Mouse (Mus musculus): Measurements from ENCODE around the gene Tmem145. TPM values are rescaled to one million over a fixed set of nuclear protein-coding genes. Genes with fewer than 3 reads are reported as not detected.

Gene Tmem145
- polyA plus RNA-seq, 1 experiment = 0.28 TPM

- Histone ChIP-seq H3K27me3 (replicated peaks; ENCODE audit: control insufficient read depth, insufficient read depth, low read length) (no peaks in the 10 kb centered on the region), H3K36me3 (ENCODE audit: control insufficient read depth, insufficient read depth, low read length) (no peaks in the 10 kb centered on the region), H3K4me3 (ENCODE audit: insufficient read depth, low read depth, low read length) (no peak overlapping the region), H3K27ac (ENCODE audit: insufficient read depth, low read depth, low read length) (no peak overlapping the region), H3K4me1 (ENCODE audit: control insufficient read depth, insufficient read depth, low read length) (no peaks in the 10 kb centered on the region)
- no peak for DNase-seq
- WGBS = 2% methylated on average over 2 of the region's 2 CpGs
- TF ChIP-seq CTCF (conservative IDR thresholded peaks at IDR 0.05; ENCODE audit: insufficient read depth, insufficient read length, low read depth, low read length) = no peak
- TF ChIP-seq POLR2A (IDR thresholded peaks at IDR 0.05; ENCODE audit: low read depth, low read length) = no peak
Measured at GRCm38 (mm10) chr7:25305481-25305880, 425 bp upstream of the Tmem145 start.

- Histone ChIP-seq H3K4me3 (ENCODE audit: insufficient read depth, low read depth, low read length) (no peak overlapping the region), H3K27me3 (replicated peaks; ENCODE audit: control insufficient read depth, insufficient read depth, low read length) (no peaks in the 10 kb centered on the region), H3K4me1 (ENCODE audit: control insufficient read depth, insufficient read depth, low read length) (peaks cover 2% of the 10 kb centered on the region; the same call in 1 of the 2 replicates), H3K27ac (ENCODE audit: insufficient read depth, low read depth, low read length) (no peak overlapping the region), H3K36me3 (ENCODE audit: control insufficient read depth, insufficient read depth, low read length) (no peaks in the 10 kb centered on the region)
- 42% methylated on average over 2 of the region's 2 CpGs for WGBS
- no peak for DNase-seq
- no peak for TF ChIP-seq CTCF (conservative IDR thresholded peaks at IDR 0.05; ENCODE audit: insufficient read depth, insufficient read length, low read depth, low read length)
- TF ChIP-seq POLR2A (IDR thresholded peaks at IDR 0.05; ENCODE audit: low read depth, low read length) = no peak
Measured at GRCm38 (mm10) chr7:25306614-25306996, 699 bp downstream of the Tmem145 start.

GRCm38 (mm10) chr7:25308702-25309318, 2.9 kb downstream of the Tmem145 start:
- 52% methylated on average over 17 of the region's 17 CpGs for WGBS
- no peak for DNase-seq
- no peaks in the 10 kb centered on the region for H3K27me3 ChIP-seq (replicated peaks; ENCODE audit: control insufficient read depth, insufficient read depth, low read length)

GRCm38 (mm10) chr7:25309425-25309824, 3.5 kb downstream of the Tmem145 start:
- 89% methylated on average over 9 of the region's 9 CpGs for WGBS
- H3K4me3 ChIP-seq (ENCODE audit: insufficient read depth, low read depth, low read length) = no peak overlapping the region
- no peak for TF ChIP-seq CTCF (conservative IDR thresholded peaks at IDR 0.05; ENCODE audit: insufficient read depth, insufficient read length, low read depth, low read length)
- TF ChIP-seq POLR2A (IDR thresholded peaks at IDR 0.05; ENCODE audit: low read depth, low read length) = no peak
- H3K27me3 ChIP-seq (replicated peaks; ENCODE audit: control insufficient read depth, insufficient read depth, low read length) = no peaks in the 10 kb centered on the region
- H3K4me1 ChIP-seq (ENCODE audit: control insufficient read depth, insufficient read depth, low read length) = peaks cover 2% of the 10 kb centered on the region; the same call in 1 of the 2 replicates
- no peak for DNase-seq
- H3K36me3 ChIP-seq (ENCODE audit: control insufficient read depth, insufficient read depth, low read length) = no peaks in the 10 kb centered on the region
- no peak overlapping the region for H3K27ac ChIP-seq (ENCODE audit: insufficient read depth, low read depth, low read length)

More at GRCm38 (mm10) chr7:25308702-25309318, 2.9 kb downstream of the Tmem145 start:
- Histone ChIP-seq H3K27ac (ENCODE audit: insufficient read depth, low read depth, low read length) (no peak overlapping the region), H3K36me3 (ENCODE audit: control insufficient read depth, insufficient read depth, low read length) (no peaks in the 10 kb centered on the region), H3K4me3 (ENCODE audit: insufficient read depth, low read depth, low read length) (no peak overlapping the region), H3K4me1 (ENCODE audit: control insufficient read depth, insufficient read depth, low read length) (peaks cover 2% of the 10 kb centered on the region; the same call in 1 of the 2 replicates)
- no peak for TF ChIP-seq POLR2A (IDR thresholded peaks at IDR 0.05; ENCODE audit: low read depth, low read length)
- no peak for TF ChIP-seq CTCF (conservative IDR thresholded peaks at IDR 0.05; ENCODE audit: insufficient read depth, insufficient read length, low read depth, low read length)

- Histone ChIP-seq H3K27me3 (replicated peaks; ENCODE audit: control insufficient read depth, insufficient read depth, low read length) (peaks cover 8% of the 10 kb centered on the region), H3K27ac (ENCODE audit: insufficient read depth, low read depth, low read length) (no peak overlapping the region), H3K4me3 (ENCODE audit: insufficient read depth, low read depth, low read length) (no peak overlapping the region), H3K4me1 (ENCODE audit: control insufficient read depth, insufficient read depth, low read length) (peaks cover 5% of the 10 kb centered on the region; the same call in 1 of the 2 replicates), H3K36me3 (ENCODE audit: control insufficient read depth, insufficient read depth, low read length) (no peaks in the 10 kb centered on the region)
- WGBS = 83% methylated on average over 11 of the region's 11 CpGs
- no peak for DNase-seq
- no peak for TF ChIP-seq POLR2A (IDR thresholded peaks at IDR 0.05; ENCODE audit: low read depth, low read length)
- no peak for TF ChIP-seq CTCF (conservative IDR thresholded peaks at IDR 0.05; ENCODE audit: insufficient read depth, insufficient read length, low read depth, low read length)
Measured at GRCm38 (mm10) chr7:25311193-25311592, 5.3 kb downstream of the Tmem145 start.

GRCm38 (mm10) chr7:25313325-25313724, 7.4 kb downstream of the Tmem145 start:
- peaks cover 8% of the 10 kb centered on the region for H3K27me3 ChIP-seq (replicated peaks; ENCODE audit: control insufficient read depth, insufficient read depth, low read length)
- peaks cover 5% of the 10 kb centered on the region; the same call in 1 of the 2 replicates for H3K4me1 ChIP-seq (ENCODE audit: control insufficient read depth, insufficient read depth, low read length)
- no peaks in the 10 kb centered on the region for H3K36me3 ChIP-seq (ENCODE audit: control insufficient read depth, insufficient read depth, low read length)
- 44% methylated on average over 7 of the region's 7 CpGs for WGBS
- no peak for TF ChIP-seq CTCF (conservative IDR thresholded peaks at IDR 0.05; ENCODE audit: insufficient read depth, insufficient read length, low read depth, low read length)
- no peak for TF ChIP-seq POLR2A (IDR thresholded peaks at IDR 0.05; ENCODE audit: low read depth, low read length)
- H3K4me3 ChIP-seq (ENCODE audit: insufficient read depth, low read depth, low read length) = no peak overlapping the region
- H3K27ac ChIP-seq (ENCODE audit: insufficient read depth, low read depth, low read length) = no peak overlapping the region
- no peak for DNase-seq

GRCm38 (mm10) chr7:25314606-25315305, 8.8 kb downstream of the Tmem145 start:
- DNase-seq = no peak
- H3K27ac ChIP-seq (ENCODE audit: insufficient read depth, low read depth, low read length) = no peak overlapping the region
- TF ChIP-seq POLR2A (IDR thresholded peaks at IDR 0.05; ENCODE audit: low read depth, low read length) (no peak), CTCF (conservative IDR thresholded peaks at IDR 0.05; ENCODE audit: insufficient read depth, insufficient read length, low read depth, low read length) (no peak)
- no peaks in the 10 kb centered on the region for H3K36me3 ChIP-seq (ENCODE audit: control insufficient read depth, insufficient read depth, low read length)
- 11% methylated on average over 51 of the region's 51 CpGs for WGBS
- peaks cover 8% of the 10 kb centered on the region for H3K27me3 ChIP-seq (replicated peaks; ENCODE audit: control insufficient read depth, insufficient read depth, low read length)
- H3K4me3 ChIP-seq (ENCODE audit: insufficient read depth, low read depth, low read length) = peak overlapping the region; percentile 12; the same call in 1 of the 2 replicates
- peaks cover 5% of the 10 kb centered on the region; the same call in 1 of the 2 replicates for H3K4me1 ChIP-seq (ENCODE audit: control insufficient read depth, insufficient read depth, low read length)
